Mouse (Mus musculus): ENCODE measurements around the gene Napsa.

DNA sequence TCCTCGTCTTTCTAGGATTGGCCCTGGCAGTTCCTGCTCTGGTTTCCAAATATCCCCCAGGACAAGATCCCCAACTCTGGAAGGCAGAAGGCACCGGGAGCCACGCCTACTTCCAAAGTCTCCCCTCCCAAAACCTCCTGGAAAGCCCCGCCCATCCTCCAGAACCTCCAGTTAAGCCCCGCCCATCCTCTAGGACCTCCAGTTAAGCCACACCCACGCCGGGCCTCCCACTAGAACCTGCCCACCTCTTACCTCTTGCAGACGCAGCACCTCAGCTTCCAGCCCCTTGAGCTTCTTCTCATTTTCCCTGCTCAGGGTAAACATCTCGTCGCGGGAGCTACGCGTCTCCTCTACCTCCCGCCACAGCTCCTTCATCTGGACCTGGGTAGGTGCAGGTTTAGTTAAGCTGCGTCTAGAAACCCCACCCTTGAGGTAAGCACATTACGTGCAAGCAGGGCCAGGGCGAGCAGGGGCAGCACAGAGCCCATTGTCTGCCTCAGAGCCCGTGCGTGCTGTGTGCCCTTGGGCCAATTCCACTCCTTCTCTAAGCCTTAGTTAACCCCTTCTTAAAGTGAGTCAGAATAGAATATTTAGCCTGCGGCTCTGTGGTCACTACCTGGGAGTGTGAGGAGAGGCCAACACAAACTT lies 42.0 kb downstream of the Napsa start:
- TF ChIP-seq CTCF (IDR thresholded peaks at IDR 0.05; ENCODE audit: low read depth, low read length) (no peak), TAL1 (conservative IDR thresholded peaks at IDR 0.05; ENCODE audit: low read depth, low read length) (no peak), POLR2AphosphoS5 (IDR thresholded peaks at IDR 0.05; ENCODE audit: insufficient replicate concordance, low read depth, low read length) (no peak), GATA2 (IDR thresholded peaks at IDR 0.05; ENCODE audit: borderline replicate concordance, low read depth, low read length) (no peak), GATA1 (IDR thresholded peaks at IDR 0.05; ENCODE audit: borderline replicate concordance, low read length) (no peak)
